Mouse (Mus musculus) C2C12 (cell line): ENCODE data around the gene Mapk13.

Experiments
- CEBPB ChIP-seq: IDR thresholded peaks from one replicate; pipeline ENCODE4 v1.6.1; 2011; ENCODE audit warnings: low read depth, mild to moderate bottlenecking, control low read depth, moderate library complexity
- CTCF ChIP-seq: IDR thresholded peaks from one replicate; pipeline ENCODE4 v1.5.1; 2011; ENCODE audit not compliant: control insufficient read depth, insufficient read depth, insufficient read length
- MYOG ChIP-seq: IDR thresholded peaks from one replicate; pipeline ENCODE4 v1.6.1; 2011; ENCODE audit not compliant: control insufficient read depth, insufficient read length; ENCODE audit errors: extremely low read depth
- USF1 ChIP-seq: IDR thresholded peaks from one replicate; pipeline ENCODE4 v1.6.1; 2011; ENCODE audit warnings: low read depth, mild to moderate bottlenecking, control low read depth, moderate library complexity

- TF ChIP-seq USF1 (no peak), CTCF (no peak), MYOG (no peak), CEBPB (no peak)
Observed at GRCm38 (mm10) chr17:28756447-28756846, 12.7 kb upstream of the Mapk13 start.
